Mouse (Mus musculus) left cerebral cortex, adult 8-10 months (tissue): ENCODE data around the gene Smc1a. TPM values are rescaled to one million over a fixed set of nuclear protein-coding genes. Genes with fewer than 3 reads are reported as not detected.

ENCODE experiments used
- total RNA-seq, 4 experiments: library from RNA; stranded (reverse); gene quantifications; 2 replicates each; pipeline ENCODE4 v1.2.4; 2022

Gene Smc1a
- total RNA-seq, 4 experiments from 2014 or later, result 47.4 to 60.7 (median 49.9) TPM

Other genes with a start within 250 kb of the Smc1a start
- gene Huwe1, start 215.6 kb upstream of the Smc1a start, total RNA-seq, result 100 to 1,000 TPM; 244 to 305 (median 271) TPM
- gene Hsd17b10, start 14.6 kb upstream of the Smc1a start, total RNA-seq, result 10 to 100 TPM; 46.1 to 51.1 (median 50.0) TPM
- gene Ribc1, start 133 bp upstream of the Smc1a start, total RNA-seq, result 1 to 10 TPM in 1 of 4 experiments, under 1 TPM in 3; 0.32 to 1.3 (median 0.78) TPM
- gene Iqsec2, start 127.8 kb downstream of the Smc1a start, total RNA-seq, result 100 to 1,000 TPM; 134 to 144 (median 138) TPM
- gene Kdm5c, start 216.6 kb downstream of the Smc1a start, total RNA-seq, result 10 to 100 TPM; 42.0 to 54.4 (median 46.4) TPM